Mouse (Mus musculus): ENCODE data around the gene Rab1b. TPM values are rescaled to one million over a fixed set of nuclear protein-coding genes. Genes with fewer than 3 reads are reported as not detected.
A peak's percentile ranks its signal among the peaks of the same experiment; 100 is the strongest.

The Rab1b gene
- polyA plus RNA-seq, 1 experiment from 2014 or later: 216 TPM

DNA sequence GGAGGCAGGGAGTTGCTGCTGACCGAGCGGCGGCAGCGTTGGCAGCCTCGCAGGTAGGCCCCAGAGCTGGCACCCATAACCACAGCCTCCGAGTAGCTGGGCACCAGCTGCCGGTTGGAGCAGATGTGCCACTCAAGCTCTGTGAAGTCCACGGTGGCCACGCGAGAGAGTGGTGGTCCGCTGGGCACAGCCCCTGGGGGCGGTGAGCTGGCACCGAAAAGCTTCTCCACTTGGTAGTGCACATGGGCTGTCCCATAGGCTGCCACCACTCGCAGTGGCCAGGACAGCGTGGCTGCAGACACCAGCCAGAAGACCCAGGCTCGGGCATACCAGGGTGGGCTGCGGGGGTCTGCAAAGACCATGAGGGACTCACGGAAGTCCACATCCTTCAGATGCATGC, 24.9 kb downstream of the Rab1b start:
- H3K4me1 ChIP-seq: peaks cover 19% of the 10 kb centered on the region
- peaks cover 67% of the 10 kb centered on the region for H3K27me3 ChIP-seq (replicated peaks)

GRCm38 (mm10) chr19:5079279-5079678, 27.6 kb downstream of the Rab1b start:
- no peak for ATAC-seq (replicated peaks)
- H3K27me3 ChIP-seq (replicated peaks): peaks cover 55% of the 10 kb centered on the region
- peaks cover 4% of the 10 kb centered on the region for H3K4me1 ChIP-seq
- 91% methylated on average over 1 of the region's 1 CpGs for WGBS
- H3K4me3 ChIP-seq: no peak overlapping the region
- no peaks in the 10 kb centered on the region for H3K36me3 ChIP-seq (replicated peaks)
- no peak overlapping the region for H3K4me2 ChIP-seq
- no peak overlapping the region for H3K9ac ChIP-seq
- no peaks in the 10 kb centered on the region for H3K9me3 ChIP-seq
- no peak overlapping the region for H3K27ac ChIP-seq

More for the DNA sequence above, 24.9 kb downstream of the Rab1b start:
- Histone ChIP-seq H3K4me2 (no peak overlapping the region), H3K9me3 (no peaks in the 10 kb centered on the region), H3K27ac (no peak overlapping the region), H3K9ac (no peak overlapping the region), H3K36me3 (replicated peaks) (no peaks in the 10 kb centered on the region), H3K4me3 (no peak overlapping the region)
- 71% methylated on average over 18 of the region's 18 CpGs for WGBS
- no peak for ATAC-seq (replicated peaks)

DNA sequence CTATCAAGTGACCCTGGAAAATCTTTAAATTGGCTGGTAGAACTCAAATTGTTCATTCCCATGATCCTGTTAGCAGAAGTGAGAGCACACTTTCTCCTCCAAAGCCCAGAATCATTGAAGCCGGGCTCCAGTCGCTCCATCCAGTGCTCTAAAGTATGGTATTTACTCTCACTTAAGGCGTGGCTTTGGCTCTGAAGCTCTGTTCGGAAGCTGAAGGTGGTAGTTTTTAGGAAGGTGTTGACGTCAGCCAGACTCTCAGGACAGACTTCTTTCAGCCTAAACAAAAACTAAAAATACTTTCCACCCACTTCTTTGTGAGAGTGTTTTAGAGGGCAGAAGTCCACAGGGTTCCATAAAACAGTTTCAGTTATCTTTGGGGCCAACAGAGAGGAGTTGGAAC, 33.4 kb downstream of the Rab1b start:
- Histone ChIP-seq H3K27me3 (replicated peaks) (peaks cover 23% of the 10 kb centered on the region), H3K4me1 (peaks cover 26% of the 10 kb centered on the region), H3K9me3 (no peaks in the 10 kb centered on the region), H3K27ac (no peak overlapping the region), H3K9ac (no peak overlapping the region), H3K36me3 (replicated peaks) (no peaks in the 10 kb centered on the region), H3K4me3 (no peak overlapping the region), H3K4me2 (no peak overlapping the region)
- WGBS: 43% methylated on average over 5 of the region's 5 CpGs
- ATAC-seq (replicated peaks): no peak

- Histone ChIP-seq H3K27ac (no peak overlapping the region), H3K27me3 (replicated peaks) (peaks cover 28% of the 10 kb centered on the region), H3K36me3 (replicated peaks) (no peaks in the 10 kb centered on the region), H3K9me3 (no peaks in the 10 kb centered on the region), H3K9ac (no peak overlapping the region), H3K4me1 (peaks cover 31% of the 10 kb centered on the region), H3K4me2 (peak overlapping the region; percentile 83), H3K4me3 (peak overlapping the region; percentile 43)
- ATAC-seq (replicated peaks): no peak
- WGBS: 1% methylated on average over 15 of the region's 15 CpGs
Observed at GRCm38 (mm10) chr19:5073028-5073427, 33.8 kb downstream of the Rab1b start.

- 3% methylated on average over 20 of the region's 20 CpGs for WGBS
- Histone ChIP-seq H3K27me3 (replicated peaks) (peaks cover 30% of the 10 kb centered on the region), H3K27ac (0 out of 2 replicates have a peak overlapping the region, but pooled peaks have one; percentile 29)
Observed at GRCm38 (mm10) chr19:5072389-5073019, 34.4 kb downstream of the Rab1b start.

GRCm38 (mm10) chr19:5071545-5072369, 35.1 kb downstream of the Rab1b start:
- ATAC-seq (replicated peaks): peak; percentile 74
- WGBS: under 1% methylated on average over 40 of the region's 40 CpGs
- no peaks in the 10 kb centered on the region for H3K9me3 ChIP-seq
- H3K4me2 ChIP-seq: peak overlapping the region; percentile 83
- H3K27me3 ChIP-seq (replicated peaks): peaks cover 37% of the 10 kb centered on the region
- peaks cover 42% of the 10 kb centered on the region for H3K4me1 ChIP-seq
- H3K4me3 ChIP-seq: peak overlapping the region; percentile 43
- H3K9ac ChIP-seq: peak overlapping the region; percentile 39
- peak overlapping the region; percentile 39 for H3K27ac ChIP-seq
- H3K36me3 ChIP-seq (replicated peaks): no peaks in the 10 kb centered on the region

More at GRCm38 (mm10) chr19:5072389-5073019, 34.4 kb downstream of the Rab1b start:
- peak; percentile 21; the same call in 1 of the 2 replicates for ATAC-seq (replicated peaks)
- Histone ChIP-seq H3K4me2 (peak overlapping the region; percentile 83), H3K4me3 (peak overlapping the region; percentile 43), H3K9ac (peak overlapping the region; percentile 39; the same call in 1 of the 2 replicates), H3K4me1 (peaks cover 35% of the 10 kb centered on the region), H3K9me3 (no peaks in the 10 kb centered on the region), H3K36me3 (replicated peaks) (no peaks in the 10 kb centered on the region)

DNA sequence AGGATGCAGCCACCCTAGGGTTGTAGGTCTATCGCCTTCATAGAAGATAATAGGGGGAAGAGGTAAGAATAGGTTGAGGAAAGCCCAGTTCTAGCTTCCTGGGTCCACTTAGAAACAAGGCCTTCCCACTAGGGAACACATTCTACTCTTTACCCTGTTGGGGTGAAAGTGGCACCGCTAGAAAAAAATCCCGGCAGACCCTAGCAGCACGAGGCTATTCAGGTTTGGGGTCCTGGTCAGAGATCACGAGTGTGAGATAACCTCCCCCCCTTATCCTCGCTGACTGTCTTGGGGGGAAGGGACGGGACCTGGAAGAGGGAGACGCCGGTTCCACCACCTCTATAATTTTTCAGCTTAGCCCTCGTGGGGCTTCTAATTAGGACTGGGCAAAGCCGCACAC, 35.8 kb downstream of the Rab1b start:
- H3K27ac ChIP-seq: peak overlapping the region; percentile 39; the same call in 1 of the 2 replicates
- peak overlapping the region; percentile 83 for H3K4me2 ChIP-seq
- WGBS: 5% methylated on average over 11 of the region's 11 CpGs
- H3K9me3 ChIP-seq: no peaks in the 10 kb centered on the region
- no peaks in the 10 kb centered on the region for H3K36me3 ChIP-seq (replicated peaks)
- H3K9ac ChIP-seq: peak overlapping the region; percentile 39
- peaks cover 37% of the 10 kb centered on the region for H3K27me3 ChIP-seq (replicated peaks)
- peak overlapping the region; percentile 43 for H3K4me3 ChIP-seq
- ATAC-seq (replicated peaks): no peak
- H3K4me1 ChIP-seq: peaks cover 42% of the 10 kb centered on the region

DNA sequence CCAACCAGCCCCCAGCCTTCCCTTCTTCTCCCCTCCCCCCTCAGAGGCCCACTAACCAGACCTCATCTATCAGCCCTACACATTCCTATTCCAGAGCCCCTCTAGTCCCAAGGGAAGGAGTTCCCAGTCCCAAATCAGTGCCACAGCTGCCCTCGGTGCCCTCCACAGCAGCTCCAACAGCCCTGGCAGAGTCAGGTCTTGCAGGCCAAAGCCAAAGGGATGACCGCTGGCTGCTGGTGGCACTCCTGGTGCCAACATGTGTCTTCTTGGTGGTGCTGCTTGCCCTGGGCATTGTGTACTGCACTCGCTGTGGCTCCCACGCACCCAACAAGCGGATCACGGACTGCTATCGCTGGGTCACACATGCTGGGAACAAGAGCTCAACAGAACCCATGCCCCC, 36.9 kb downstream of the Rab1b start:
- 85% methylated on average over 7 of the region's 7 CpGs for WGBS

DNA sequence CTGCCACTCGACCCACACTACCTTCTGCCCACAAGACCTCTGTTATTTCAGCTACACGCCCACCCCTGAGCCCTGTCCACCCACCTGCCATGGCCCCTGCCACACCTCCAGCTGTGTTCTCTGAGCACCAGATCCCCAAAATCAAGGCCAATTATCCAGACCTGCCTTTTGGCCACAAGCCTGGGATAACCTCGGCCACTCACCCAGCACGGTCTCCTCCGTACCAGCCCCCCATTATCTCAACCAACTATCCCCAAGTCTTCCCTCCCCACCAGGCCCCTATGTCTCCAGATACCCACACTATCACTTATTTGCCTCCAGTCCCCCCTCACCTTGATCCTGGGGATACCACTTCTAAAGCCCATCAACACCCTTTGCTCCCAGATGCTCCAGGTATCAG, 37.4 kb downstream of the Rab1b start:
- no peak overlapping the region for H3K9ac ChIP-seq
- H3K4me2 ChIP-seq: no peak overlapping the region; the same call in 1 of the 2 replicates
- no peak overlapping the region for H3K4me3 ChIP-seq

More for the DNA sequence above, 36.9 kb downstream of the Rab1b start:
- Histone ChIP-seq H3K9me3 (no peaks in the 10 kb centered on the region), H3K4me1 (peaks cover 42% of the 10 kb centered on the region), H3K27me3 (replicated peaks) (peaks cover 34% of the 10 kb centered on the region), H3K4me3 (no peak overlapping the region), H3K4me2 (no peak overlapping the region; the same call in 1 of the 2 replicates), H3K36me3 (replicated peaks) (no peaks in the 10 kb centered on the region), H3K27ac (no peak overlapping the region), H3K9ac (no peak overlapping the region)
- ATAC-seq (replicated peaks): no peak

DNA sequence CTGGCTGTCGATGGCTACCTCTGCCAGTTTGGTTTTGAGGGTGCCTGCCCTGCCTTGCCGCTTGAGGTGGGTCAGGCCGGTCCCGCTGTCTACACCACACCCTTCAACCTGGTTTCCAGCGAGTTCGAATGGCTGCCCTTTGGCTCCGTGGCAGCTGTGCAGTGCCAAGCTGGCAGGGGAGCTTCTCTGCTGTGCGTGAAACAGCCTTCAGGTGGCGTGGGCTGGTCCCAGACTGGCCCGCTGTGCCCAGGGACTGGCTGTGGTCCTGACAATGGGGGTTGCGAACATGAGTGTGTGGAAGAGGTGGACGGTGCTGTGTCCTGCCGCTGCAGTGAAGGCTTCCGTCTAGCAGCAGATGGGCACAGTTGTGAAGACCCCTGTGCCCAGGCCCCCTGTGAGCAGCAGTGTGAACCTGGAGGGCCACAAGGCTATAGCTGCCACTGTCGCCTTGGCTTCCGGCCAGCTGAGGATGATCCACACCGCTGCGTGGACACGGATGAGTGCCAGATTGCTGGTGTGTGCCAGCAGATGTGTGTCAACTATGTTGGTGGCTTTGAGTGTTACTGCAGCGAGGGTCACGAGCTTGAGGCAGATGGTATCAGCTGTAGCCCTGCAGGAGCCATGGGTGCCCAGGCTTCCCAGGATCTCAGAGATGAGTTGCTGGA, 38.2 kb downstream of the Rab1b start:
- Histone ChIP-seq H3K27ac (no peak overlapping the region), H3K9ac (peak overlapping the region; percentile 46), H3K4me2 (peak overlapping the region; percentile 73), H3K36me3 (replicated peaks) (no peaks in the 10 kb centered on the region), H3K27me3 (replicated peaks) (peaks cover 26% of the 10 kb centered on the region), H3K4me3 (peak overlapping the region; percentile 37), H3K9me3 (no peaks in the 10 kb centered on the region), H3K4me1 (peaks cover 42% of the 10 kb centered on the region)
- ATAC-seq (replicated peaks): no peak
- WGBS: 34% methylated on average over 21 of the region's 21 CpGs

More for the DNA sequence above, 37.4 kb downstream of the Rab1b start:
- H3K27me3 ChIP-seq (replicated peaks): peaks cover 31% of the 10 kb centered on the region
- H3K36me3 ChIP-seq (replicated peaks): no peaks in the 10 kb centered on the region
- WGBS: 85% methylated on average over 5 of the region's 5 CpGs
- peaks cover 42% of the 10 kb centered on the region for H3K4me1 ChIP-seq
- H3K27ac ChIP-seq: no peak overlapping the region
- ATAC-seq (replicated peaks): no peak
- H3K9me3 ChIP-seq: no peaks in the 10 kb centered on the region

- H3K27ac ChIP-seq: no peak within 1 kb of the TSS
- under 1% methylated on average over 52 of the region's 56 CpGs for WGBS
- 0 out of 2 replicates have a peak, but pooled peaks have one; percentile 19 for ATAC-seq (replicated peaks)
Observed at GRCm38 (mm10) chr19:5067867-5068569, 38.9 kb downstream of the Rab1b start, which contains the start of gene Cd248. Gene Cd248 (plus strand): TSS chr19:5068078.

More at GRCm38 (mm10) chr19:5067867-5068569, 38.9 kb downstream of the Rab1b start, which contains the start of gene Cd248:
- Histone ChIP-seq H3K27me3 (replicated peaks) (peaks cover 26% of the 10 kb centered on the region), H3K4me1 (peaks cover 42% of the 10 kb centered on the region), H3K36me3 (replicated peaks) (no peaks in the 10 kb centered on the region), H3K4me3 (peak within 1 kb of the TSS; percentile 37), H3K4me2 (peak within 1 kb of the TSS; percentile 73), H3K9me3 (no peaks in the 10 kb centered on the region), H3K9ac (peak within 1 kb of the TSS; percentile 46)
